Mouse (Mus musculus): Measurements from ENCODE around the gene Ebf1.
"Not testable (repeated sequence)": the region's sequence is repeated elsewhere in the genome, so short reads cannot be mapped to it uniquely, and the experiment has no call there.

The Ebf1 gene

GRCm38 (mm10) chr11:44616788-44617712 is at the start of gene Ebf1:
Gene Ebf1 (plus strand): TSS chr11:44617317.
- DNase-seq (ENCODE audit: low spot score in 2 of 2) = peak; percentile 84 to 86

- DNase-seq (ENCODE audit: low spot score in 2 of 2) = not testable (repeated sequence)
Measured at GRCm38 (mm10) chr11:44570336-44570735, 46.8 kb upstream of the Ebf1 start.

GRCm38 (mm10) chr11:44572781-44573180 is 44.3 kb upstream of the Ebf1 start:
- no peak for DNase-seq (ENCODE audit: low spot score in 2 of 2)

DNA sequence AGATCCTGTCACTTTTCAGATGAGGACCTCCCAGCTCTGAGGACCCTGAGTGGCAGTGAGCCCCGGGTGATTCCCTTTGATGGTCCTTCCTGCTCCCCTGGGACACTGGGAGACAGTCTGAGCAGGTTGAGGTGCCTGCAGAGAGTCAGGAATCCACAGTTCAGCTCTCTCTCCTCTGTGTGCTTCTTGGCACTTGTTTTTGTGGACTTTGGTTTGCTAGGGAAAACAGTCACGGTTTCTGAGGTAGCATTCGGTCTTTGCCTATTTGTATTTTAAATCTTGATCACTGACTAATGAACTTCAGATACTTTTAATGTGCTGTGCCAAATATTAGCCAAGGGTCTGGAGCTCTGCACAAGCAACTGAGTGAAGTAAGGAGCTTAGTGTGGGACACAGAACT is 43.7 kb upstream of the Ebf1 start:
- DNase-seq (ENCODE audit: low spot score in 2 of 2) = no peak

DNA sequence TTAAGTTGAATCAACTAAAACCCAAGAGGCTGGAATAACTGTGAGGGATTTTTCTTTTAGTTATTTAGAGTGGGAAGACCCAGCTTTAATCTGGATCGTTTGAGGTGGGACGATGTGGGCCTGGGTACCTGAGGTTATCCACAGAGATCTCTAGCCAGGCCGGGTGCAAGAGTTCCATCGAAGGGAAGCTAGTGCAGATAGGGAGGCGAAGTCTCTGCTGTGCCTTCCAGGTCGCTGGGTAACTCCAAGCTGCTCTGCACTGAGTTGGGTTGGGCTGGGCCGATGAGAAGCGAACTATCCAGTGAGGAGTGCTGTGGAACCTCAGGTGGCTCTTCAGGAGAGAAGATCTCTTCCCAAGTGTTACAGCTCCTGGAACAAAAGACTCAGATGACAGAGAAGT is 42.7 kb upstream of the Ebf1 start:
- no peak for DNase-seq (ENCODE audit: low spot score in 2 of 2)

DNA sequence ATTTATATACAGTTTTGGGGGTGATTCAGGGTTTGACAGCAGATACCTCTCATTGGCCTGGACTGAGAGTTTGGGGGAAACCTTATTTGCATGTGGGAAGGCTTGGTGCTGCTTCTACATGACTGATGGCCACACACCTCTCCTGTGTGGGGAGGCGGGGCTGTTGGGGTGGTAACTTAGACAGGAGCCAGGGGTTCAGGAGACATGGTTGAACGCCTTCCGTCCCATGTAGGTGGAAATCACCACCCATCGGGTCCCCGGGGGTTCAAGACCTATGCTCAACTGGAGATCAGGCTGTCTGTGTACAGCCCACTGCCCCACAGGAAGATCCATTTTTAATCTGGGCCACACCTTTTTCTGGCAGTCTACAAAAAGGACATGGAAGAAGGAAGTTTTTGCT is 42.3 kb upstream of the Ebf1 start:
- no peak for DNase-seq (ENCODE audit: low spot score in 2 of 2)

DNA sequence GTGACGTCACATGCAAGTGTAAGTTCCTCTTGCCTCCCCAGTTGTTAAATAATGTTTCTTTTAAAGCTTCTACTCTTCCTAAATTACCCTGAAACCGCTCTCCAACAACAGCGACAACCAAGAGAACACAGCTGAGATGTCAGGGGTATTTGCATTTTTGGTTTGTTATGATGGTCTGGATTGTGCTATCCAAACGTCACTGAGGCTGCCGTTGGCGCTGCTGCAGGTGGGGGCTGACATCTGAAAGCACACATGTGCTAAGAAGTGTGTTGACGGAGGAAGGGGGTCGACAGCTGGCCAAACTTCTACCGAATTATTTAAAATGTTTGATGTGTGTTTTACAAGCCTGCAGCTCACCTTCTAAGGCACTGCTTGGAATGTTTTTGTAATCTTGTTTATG is 39.2 kb upstream of the Ebf1 start:
- no peak for DNase-seq (ENCODE audit: low spot score in 2 of 2)

DNA sequence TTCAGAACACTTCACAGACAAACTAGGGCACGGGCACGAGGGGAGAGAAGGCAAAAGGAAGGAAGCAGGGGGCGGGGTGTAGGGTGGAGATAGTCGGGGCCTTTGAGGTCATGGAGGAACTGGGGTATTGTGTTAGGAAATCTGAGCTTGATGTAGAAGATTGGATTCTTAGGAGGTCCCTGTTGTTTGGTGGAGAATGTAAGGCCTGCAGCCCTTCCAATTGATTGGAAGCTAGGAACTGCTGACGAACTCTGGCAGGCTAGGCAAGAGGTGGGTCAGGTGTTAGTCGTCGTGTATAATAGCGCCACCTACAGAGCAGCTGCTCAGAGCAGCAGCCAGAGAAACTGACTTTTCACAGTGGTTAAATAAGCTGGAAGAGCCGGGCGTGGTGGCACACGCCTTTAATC is 35.8 kb upstream of the Ebf1 start:
- no peak for DNase-seq (ENCODE audit: low spot score in 2 of 2)

DNA sequence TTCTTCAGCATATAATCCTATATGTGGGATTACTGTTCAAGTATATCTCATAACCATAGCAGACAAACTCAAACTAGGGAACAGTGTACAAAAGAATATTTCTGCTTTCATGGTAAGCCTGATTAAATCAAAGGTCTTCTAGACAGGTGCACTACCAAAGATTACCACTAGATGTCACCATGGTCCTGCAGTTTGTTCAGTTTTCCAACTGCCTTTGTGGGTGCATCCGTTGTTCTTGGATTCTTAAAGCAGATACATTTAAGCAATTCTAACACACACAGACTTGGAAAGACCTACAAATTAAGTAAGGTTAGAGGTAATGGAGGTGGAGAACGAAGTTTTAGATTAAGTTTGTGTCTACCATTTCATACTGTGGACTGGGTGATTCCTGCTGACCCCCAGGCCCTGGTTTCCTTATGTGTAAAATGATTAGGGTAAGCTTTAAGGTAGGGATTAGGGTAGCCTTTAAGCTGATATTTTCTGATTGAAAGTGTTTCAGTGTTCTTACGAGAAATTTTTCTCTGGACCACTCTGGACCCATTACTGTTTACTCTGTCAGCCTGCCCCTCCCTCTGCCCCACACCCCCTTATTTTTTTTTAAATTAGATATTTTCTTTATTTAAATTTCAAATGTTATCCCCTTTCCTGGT is 30.9 kb upstream of the Ebf1 start:
- DNase-seq (ENCODE audit: low spot score in 2 of 2) = no peak

- no peak for DNase-seq (ENCODE audit: low spot score in 2 of 2)
Measured at GRCm38 (mm10) chr11:44593016-44593415, 24.1 kb upstream of the Ebf1 start.

DNA sequence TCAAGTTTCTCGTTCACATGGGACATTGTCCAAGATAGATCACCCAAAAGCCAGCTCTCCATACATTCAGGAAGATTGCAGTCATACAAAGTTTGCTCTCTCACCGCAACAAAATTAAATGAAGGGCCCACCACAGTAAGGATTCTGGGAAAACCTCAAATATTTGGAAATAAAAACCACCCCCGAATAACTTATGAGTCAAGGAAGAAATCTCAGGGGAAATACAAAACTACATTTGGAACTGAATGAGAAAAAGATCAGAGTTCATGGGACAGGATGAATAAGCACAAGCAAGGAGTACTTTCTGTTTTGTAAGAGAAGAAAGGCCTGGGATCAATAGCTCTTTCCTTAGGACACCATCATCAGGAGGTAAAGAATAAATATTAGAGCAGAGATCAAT is 22.3 kb upstream of the Ebf1 start:
- DNase-seq (ENCODE audit: low spot score in 2 of 2) = no peak

GRCm38 (mm10) chr11:44606881-44607280 is 10.2 kb upstream of the Ebf1 start:
- DNase-seq (ENCODE audit: low spot score in 2 of 2) = no peak

DNA sequence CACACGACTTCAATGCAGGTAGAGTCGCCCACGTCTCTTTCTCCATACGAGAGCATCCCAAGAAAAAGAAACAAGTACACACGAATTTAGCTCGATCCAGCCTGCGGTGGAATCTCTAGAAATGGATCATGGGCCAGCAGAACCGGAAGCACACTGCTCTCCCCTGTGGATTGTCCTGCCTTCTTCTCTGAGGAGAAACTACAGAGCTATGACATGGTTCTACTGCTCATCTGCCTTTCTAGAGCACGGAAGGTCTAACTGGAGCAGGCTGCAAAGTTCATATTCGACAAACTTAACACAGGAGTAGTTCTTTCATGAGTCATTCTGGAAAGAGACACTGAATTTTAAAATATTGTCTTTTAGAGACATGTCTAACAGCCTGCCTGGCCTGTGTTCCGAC is 8.5 kb upstream of the Ebf1 start:
- DNase-seq (ENCODE audit: low spot score in 2 of 2) = no peak

GRCm38 (mm10) chr11:44610971-44611781 is 5.9 kb upstream of the Ebf1 start:
- DNase-seq (ENCODE audit: low spot score in 2 of 2) = peak; percentile 78 to 91

GRCm38 (mm10) chr11:44612156-44612555 is 5.0 kb upstream of the Ebf1 start:
- DNase-seq (ENCODE audit: low spot score in 2 of 2) = no peak

- DNase-seq (ENCODE audit: low spot score in 2 of 2) = peak in 1 of 2 experiments; percentile 61
Measured at GRCm38 (mm10) chr11:44612681-44613410, 4.3 kb upstream of the Ebf1 start.

GRCm38 (mm10) chr11:44613411-44614180 is 3.5 kb upstream of the Ebf1 start:
- no peak for DNase-seq (ENCODE audit: low spot score in 2 of 2)

- no peak for DNase-seq (ENCODE audit: low spot score in 2 of 2)
Measured at GRCm38 (mm10) chr11:44616078-44616787, 884 bp upstream of the Ebf1 start.

DNA sequence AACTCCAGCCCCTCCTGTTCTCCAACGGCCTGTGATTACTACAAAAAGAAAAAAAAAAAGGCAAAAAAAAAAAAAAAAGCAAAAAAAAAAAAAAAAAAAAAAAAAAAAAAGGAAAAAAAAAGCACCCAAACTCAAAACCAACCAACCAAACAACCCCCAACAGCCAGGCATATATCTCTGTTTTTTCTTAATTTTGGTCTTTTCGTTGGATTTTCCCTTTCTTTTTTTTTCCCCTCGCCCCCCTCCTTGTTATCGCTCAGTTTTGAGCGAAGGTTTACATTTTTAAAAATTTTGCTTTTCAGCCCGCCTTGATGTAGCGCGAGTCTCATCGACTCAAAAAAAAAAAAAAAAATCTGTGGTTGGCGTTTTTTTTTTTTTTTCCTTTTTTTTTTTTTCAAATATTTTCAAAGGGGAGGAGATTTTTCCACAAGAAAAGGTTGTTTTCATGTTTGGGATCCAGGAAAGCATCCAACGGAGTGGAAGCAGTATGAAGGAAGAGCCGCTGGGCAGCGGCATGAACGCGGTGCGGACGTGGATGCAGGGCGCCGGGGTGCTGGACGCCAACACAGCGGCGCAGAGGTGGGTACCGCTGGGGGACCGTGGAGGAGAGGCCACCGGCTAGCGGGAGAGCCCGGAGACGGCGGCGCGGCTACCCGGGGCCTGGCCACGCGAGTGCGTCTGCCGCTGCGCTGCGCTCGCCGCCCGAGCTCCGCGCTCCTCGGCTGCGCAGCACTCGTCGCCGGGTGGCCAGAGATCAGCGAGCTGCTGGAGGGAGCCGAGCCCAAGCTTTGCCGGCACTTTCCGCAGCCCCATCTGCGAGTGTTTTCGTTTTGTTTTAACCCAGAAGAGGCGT is 843 bp downstream of the Ebf1 start:
- DNase-seq (ENCODE audit: low spot score in 2 of 2) = no peak

All from urinary bladder, postnatal 4 days (tissue).